Mouse (Mus musculus) ES-CJ7 (cell line): Measurements from ENCODE around the gene Map1a.

Experiments used
- DNase-seq: peaks from one replicate; pipeline ENCODE4 v3.0.0; 2011; ENCODE audit warnings: low read depth, low spot score

Map1a gene

DNA sequence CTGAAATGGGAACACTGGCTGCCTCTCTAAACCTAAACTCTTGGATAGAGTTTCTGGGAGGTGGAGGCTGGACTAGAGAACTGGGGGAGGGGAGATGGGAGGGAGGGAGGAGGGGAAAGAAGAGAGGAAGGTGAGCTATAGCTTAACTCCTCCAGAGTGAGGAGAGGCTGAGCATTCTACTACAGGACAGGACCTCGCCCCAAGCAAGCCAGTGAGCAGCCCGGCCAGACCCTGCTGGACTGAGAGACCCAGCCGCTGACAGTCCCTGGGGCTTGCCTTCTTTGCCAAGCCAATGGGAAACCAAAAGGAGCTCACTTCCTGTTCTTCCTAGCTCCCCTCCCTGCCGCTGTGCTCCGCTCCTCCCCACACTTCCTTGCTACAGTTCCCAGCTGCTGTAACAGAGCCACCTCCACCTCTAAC lies 19.6 kb downstream of the Map1a start:
- DNase-seq = peak; percentile 40

DNA sequence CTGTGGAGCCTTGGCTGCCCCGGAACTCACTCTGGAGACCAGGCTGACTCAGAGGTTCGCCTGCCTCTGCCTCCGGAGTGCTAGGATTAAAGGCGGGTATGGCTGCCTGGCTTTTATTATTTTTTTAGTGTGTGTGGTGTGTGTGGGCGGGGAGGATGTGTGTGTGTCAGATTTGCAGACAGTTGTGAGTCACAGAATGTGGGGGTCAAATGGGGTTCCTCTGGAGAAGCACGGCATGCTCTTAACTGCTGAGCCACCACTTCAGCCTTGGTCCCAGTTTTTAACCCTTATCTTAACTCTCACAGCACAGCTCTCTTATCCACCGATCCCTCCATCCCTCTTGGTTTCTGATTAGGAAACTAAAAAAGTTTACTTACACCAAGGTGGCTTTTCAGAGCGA lies 26.9 kb downstream of the Map1a start:
- DNase-seq = no peak

DNA sequence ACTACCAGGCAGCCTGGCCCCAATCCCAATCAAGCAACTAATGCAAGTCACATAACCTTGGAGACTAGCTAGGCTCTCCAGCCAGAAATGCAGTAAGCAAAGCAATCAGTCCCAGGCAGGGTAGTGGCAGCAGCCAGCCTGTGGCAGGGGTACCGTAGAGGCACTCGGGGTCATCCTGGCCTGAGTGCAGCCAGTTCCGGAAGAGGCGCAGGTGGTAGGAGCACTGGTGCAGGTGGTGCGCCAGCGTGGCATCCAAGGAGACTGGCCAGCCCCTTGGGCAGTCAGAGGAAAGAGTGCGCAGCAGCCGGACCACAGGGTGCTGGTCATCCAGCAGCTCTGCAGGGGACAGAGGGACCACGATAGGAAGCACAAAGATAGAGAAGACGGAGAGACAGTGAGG lies 33.6 kb downstream of the Map1a start:
- DNase-seq = no peak

DNA sequence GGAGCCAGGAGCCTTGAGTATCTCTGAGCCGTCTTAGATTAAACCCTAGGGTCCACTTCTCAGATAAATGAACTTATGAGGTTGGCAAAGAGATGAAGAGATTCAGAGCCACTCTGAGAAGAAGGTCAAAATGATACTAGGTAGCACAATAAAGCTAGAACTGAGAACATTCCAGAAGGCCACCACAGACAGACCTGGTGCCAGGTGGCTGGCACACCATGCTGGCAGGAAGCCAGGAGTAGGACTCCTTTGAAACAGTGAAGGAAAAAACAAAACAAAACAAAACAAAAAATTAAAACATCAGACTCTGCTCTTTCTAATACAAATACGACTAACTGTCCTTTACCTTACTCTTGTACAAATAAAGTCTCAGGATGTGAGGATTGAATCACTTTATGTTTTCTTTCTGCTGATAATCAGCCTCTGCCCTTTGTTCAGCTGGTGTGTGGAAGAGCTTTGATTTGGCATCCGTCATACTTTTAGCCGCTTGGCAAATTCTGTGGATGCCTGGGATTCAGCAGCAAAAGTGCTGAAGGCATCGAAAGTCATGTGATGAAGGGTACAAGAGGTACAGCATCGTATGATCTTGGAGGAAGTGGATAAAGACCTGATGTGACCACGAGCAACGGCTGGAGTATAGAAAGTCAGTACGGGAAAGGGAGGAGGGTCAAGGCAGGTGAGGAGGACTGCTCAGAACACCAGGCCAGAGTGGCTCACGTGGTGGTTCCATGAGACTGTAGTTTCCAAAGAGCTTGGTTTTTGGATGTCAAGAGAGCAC lies 34.5 kb downstream of the Map1a start:
- no peak for DNase-seq

DNA sequence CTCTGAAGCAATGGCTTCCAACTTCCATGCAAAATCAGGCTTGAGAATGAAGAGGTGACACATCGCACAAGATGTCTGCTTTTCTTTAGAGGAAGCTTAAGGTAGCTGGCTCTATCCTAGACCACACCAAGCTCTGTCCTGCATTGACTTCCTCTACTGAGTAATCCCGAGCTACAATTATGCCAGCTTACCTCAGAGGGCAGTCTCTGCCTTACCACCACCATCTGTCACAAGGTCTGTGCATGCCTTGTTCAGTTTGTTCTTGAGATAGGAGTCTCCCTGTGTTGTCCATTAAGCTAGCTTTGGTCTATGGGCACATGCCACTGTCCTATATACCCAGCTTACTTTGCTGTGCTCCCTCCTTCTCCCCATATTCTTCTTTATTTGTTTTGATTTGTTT lies 40.1 kb downstream of the Map1a start:
- DNase-seq = no peak

DNA sequence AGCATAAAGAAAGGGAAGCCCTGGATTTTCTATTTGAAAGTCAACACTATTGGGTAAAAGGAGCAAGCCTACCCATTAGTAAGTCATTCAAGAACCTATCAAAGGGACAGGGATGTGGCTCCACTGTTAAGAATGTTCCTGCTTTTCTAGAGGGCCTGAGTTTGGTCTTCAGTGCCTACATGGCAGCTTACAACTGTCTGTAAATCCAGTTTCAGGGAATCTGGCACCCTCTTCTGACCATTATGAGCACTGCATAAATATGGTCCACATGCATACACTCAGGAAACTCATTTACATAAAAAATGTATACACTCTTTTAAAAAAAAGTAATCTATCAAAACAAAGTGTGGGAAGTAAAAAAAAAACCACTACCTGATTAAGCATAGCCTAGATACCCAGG lies 49.7 kb downstream of the Map1a start:
- DNase-seq = peak; percentile 35

DNA sequence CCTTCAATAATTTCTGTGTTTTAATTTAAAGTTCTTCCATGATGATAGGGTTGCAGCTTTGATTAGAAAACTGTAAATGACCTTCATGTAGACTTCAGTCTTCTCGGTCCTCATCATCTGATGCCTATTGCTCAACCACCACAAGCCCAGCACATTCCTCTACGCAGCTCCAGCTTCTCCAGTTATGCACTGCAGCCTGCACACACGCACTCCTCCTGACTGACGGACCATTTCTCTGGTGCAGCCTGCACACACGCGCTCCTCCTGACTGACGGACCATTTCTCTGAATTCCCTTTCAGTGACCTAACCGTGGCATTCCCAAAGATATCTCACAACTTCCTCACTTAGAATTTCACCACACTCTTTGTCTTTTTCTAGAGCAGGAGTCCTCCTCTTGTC lies 63.8 kb downstream of the Map1a start:
- DNase-seq = no peak

DNA sequence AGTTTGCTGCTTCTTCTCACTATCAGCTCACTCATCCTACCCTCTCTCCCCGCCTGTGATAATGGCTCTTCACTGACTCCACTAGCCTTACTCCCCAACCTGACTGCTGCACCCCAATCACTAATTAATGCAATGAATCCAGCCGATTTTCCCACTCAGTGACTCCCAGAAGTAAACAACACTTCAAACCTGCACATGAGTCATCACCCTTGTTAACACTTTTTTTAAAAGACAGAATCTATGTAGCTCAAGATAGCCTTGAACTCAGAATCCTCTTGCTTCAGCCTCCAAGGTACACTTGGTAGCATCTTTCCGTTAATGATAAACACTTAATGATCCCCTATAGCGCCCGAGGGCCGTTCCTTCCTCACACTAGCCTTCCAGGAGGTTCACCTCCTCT lies 65.0 kb downstream of the Map1a start:
- DNase-seq = no peak

DNA sequence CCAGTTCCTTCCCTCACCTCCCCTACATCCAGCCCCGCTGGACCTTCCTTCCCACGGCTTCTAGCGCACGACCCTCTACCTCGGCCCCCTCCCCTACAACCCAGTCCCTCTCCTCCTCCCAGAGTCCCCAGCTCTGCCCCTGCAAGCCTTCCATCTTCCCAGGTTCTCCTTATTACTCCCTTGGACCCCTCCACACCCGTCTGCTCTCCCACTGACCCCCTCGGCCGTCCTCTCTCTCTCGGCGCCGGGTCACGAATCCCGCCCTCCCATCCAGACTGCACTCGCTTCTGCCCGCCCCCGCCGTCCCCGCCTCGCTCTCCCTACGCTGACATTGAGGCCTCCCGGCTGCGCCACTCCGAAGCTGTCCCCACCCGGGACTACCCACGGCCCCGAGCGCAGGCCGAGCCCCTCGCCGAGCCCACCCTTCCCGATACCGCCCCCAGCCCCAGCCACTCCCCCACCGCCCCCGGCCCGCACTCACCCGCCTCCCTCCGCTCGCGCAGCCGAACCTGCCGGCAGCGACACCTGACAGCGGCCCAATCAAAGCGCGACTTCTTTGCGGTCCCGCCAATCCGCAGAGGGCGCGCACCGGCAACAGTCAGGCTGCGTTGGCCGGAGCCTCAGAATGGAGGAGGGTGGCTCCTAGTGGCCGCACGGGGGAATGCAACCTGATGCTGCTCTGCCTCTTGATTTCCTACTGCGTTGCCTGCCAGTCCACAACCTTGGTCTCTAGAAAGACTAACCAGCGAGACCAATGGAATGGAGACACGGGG lies 65.6 kb downstream of the Map1a start, which contains the start of gene Ppip5k1:
Gene Ppip5k1, minus strand, starts transcription at position 577 of the 773 bp plus-strand sequence.
- peak; percentile 97 for DNase-seq

DNA sequence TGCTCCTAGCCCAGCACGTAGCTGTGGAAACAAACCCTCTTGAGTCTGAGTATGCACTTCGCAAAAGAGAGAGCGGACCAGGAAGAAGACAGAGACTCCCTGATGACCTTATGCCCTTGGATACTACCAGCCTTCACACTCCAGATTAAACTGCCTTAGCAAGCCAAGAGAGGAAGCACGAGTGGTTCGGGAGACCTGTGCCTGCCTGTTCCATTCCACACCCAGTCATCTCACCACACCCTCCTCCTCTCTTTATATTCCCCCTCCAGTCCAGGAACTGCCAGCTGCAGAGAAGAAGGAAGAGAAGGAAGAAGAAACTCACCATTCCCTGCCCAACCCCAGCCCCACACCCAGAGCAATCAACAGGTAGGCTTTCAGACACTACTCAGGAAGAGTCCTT lies 68.1 kb downstream of the Map1a start, which contains the start of gene Ckmt1:
Gene Ckmt1, plus strand, starts transcription at position 221 of the 400 bp plus-strand sequence.
- peak; percentile 83 for DNase-seq

DNA sequence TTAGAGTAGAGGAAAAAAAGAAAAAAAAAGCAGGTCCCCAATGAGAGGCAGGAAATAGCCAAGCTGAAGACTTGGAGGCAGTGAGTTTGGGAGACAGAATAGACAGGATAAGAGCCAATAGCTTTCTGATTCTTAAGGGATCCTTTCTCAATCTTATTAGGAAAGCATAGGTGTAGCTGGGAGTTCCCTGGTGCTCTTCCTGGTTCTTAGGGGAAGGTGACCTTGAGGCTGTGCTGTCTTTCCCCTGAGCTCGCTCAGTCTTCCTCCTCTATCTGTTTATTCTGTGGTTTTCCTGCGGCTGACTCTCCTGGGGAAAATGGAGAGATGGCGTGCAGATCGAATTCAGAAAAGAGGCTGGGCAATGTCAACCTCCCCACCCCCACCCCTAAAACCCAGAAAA lies 68.6 kb downstream of the Map1a start:
- peak; percentile 64 for DNase-seq

DNA sequence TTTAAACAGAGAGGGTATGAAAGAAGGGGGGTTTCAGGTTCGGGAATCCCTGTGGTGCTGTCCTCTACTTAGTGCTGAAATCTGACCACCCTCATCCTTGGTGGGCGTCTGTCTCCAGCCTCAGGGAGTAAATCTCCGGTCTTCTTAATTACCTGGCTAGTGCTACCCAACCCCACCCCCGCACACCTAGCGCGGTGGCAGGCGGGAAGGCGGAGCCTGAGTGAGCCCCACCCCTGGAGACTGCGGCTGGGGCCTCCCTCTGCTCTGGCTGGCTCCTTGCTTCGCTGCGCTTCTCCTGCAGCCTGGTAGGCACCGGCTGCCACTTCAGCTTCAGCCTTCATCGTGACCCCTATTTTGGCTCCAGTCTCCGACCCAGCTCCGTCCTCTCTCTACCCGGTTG lies 69.0 kb downstream of the Map1a start:
- DNase-seq = peak; percentile 80

DNA sequence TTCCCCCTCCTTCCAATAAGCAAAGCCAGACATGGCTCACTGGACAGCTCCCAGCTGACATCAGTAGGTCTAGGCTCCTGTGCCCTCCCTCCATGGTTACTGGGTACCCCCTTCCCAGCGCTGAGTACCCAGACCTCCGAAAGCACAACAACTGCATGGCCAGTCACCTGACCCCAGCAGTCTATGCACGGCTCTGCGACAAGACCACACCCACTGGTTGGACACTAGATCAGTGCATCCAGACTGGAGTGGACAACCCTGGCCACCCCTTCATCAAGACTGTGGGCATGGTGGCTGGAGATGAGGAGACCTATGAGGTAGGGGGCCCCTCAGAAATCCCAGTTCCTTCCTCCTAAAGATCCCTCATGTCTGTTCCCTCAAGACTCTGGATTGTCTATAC lies 70.1 kb downstream of the Map1a start:
- no peak for DNase-seq
